Mouse (Mus musculus) megakaryocyte, adult 5-6 weeks (primary cell): Measurements from ENCODE around the gene Tiparp. TPM values are rescaled to one million over a fixed set of nuclear protein-coding genes. Genes with fewer than 3 reads are reported as not detected.

Experiments used
- ATAC-seq: 2 replicates; pipeline ENCODE4 v1.8.0; 2016; ENCODE audit warnings: mild to moderate bottlenecking, inconsistent platforms; ENCODE audit not compliant: poor library complexity, severe bottlenecking
- total RNA-seq, 2 experiments: library from RNA; stranded (forward) in 1 of 2; stranded (reverse) in 1 of 2; fragments of 153-499, 151-499 nt in 1 of 2; fragments of 221-1000, 200-1000 nt in 1 of 2; gene quantifications; 2 replicates each; pipeline versions ENCODE4 v1.2.3 to v1.2.4; 2015 to 2017

Gene Tiparp
- total RNA-seq (2015) (27.1 and 31.3 TPM in 2 replicates), total RNA-seq (2017) (23.4 and 30.3 TPM in 2 replicates)

- ATAC-seq: peak; percentile 75
These were observed at the start of gene Tiparp for GRCm38 (mm10) chr3:65527691-65528601. Tiparp (plus strand) TSS chr3:65528410.

GRCm38 (mm10) chr3:65480676-65481075 lies 47.5 kb upstream of the Tiparp start:
- ATAC-seq: no peak

- no peak for ATAC-seq
These were observed 45.9 kb upstream of the Tiparp start for GRCm38 (mm10) chr3:65482266-65482665.

GRCm38 (mm10) chr3:65482698-65483407 lies 45.4 kb upstream of the Tiparp start:
- ATAC-seq: no peak

GRCm38 (mm10) chr3:65484161-65484733 lies 44.0 kb upstream of the Tiparp start:
- peak; percentile 98 for ATAC-seq

GRCm38 (mm10) chr3:65487419-65488088 lies 40.7 kb upstream of the Tiparp start:
- ATAC-seq: no peak

- no peak for ATAC-seq
These were observed 39.5 kb upstream of the Tiparp start for GRCm38 (mm10) chr3:65488556-65489244.

GRCm38 (mm10) chr3:65489601-65490000 lies 38.6 kb upstream of the Tiparp start:
- no peak for ATAC-seq

- ATAC-seq: no peak
These were observed 33.9 kb upstream of the Tiparp start for GRCm38 (mm10) chr3:65494291-65494763.

GRCm38 (mm10) chr3:65507766-65508165 lies 20.4 kb upstream of the Tiparp start:
- no peak for ATAC-seq

GRCm38 (mm10) chr3:65510588-65510987 lies 17.6 kb upstream of the Tiparp start:
- no peak for ATAC-seq

GRCm38 (mm10) chr3:65515751-65516150 lies 12.5 kb upstream of the Tiparp start:
- ATAC-seq: peak; percentile 95

- ATAC-seq: no peak
These were observed 11.7 kb upstream of the Tiparp start for GRCm38 (mm10) chr3:65516526-65516925.

GRCm38 (mm10) chr3:65517141-65517540 lies 11.1 kb upstream of the Tiparp start:
- 0 out of 2 replicates have a peak, but pooled peaks have one; percentile 17 for ATAC-seq

- ATAC-seq: peak; percentile 65
These were observed 10.3 kb upstream of the Tiparp start for GRCm38 (mm10) chr3:65517747-65518527.

GRCm38 (mm10) chr3:65521391-65521790 lies 6.8 kb upstream of the Tiparp start:
- ATAC-seq: no peak

- peak; percentile 29 for ATAC-seq
These were observed 4.8 kb upstream of the Tiparp start for GRCm38 (mm10) chr3:65523397-65523796.

GRCm38 (mm10) chr3:65525731-65526130 lies 2.5 kb upstream of the Tiparp start:
- ATAC-seq: no peak

- no peak for ATAC-seq
These were observed 1.0 kb upstream of the Tiparp start for GRCm38 (mm10) chr3:65527196-65527595.
